Mouse (Mus musculus): Measurements from ENCODE around the gene Phlpp2. TPM values are rescaled to one million over a fixed set of nuclear protein-coding genes. Genes with fewer than 3 reads are reported as not detected.

Gene Phlpp2
- total and polyA plus RNA-seq, 2 experiments from 2014 or later: 2.9 to 13.6 TPM

DNA sequence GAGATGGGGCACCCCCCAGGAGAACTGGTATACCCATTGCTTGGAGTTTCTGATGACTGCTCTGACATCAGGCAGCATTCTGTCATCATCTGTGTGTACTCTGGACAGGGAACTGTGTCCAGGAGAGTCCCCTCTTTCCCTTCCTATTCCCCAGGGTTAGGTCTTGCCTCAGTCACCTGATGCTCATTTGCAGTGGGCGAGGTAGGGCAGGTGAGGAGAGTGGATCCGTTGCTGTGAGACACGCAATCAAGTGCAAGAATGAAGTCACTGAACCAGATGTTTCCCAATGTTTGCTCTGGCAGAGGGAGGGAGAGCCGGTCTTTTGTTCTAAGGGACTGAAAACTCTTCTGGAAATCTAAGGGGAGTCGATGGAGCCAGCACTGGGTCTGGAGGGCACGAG, 111.0 kb downstream of the Phlpp2 start:
- H3K4me1 ChIP-seq (ENCODE audit: insufficient read depth): no peaks in the 10 kb centered on the region
- 81% methylated on average over 6 of the region's 6 CpGs for WGBS
- H3K4me3 ChIP-seq (ENCODE audit: low read depth, low read length): no peak overlapping the region
- TF ChIP-seq CTCF (IDR thresholded peaks at IDR 0.05; ENCODE audit: low read depth): no peak
- no peaks in the 10 kb centered on the region for H3K27me3 ChIP-seq (ENCODE audit: insufficient read depth, low read length)
- no peak overlapping the region for H3K4me2 ChIP-seq (ENCODE audit: low read depth)
- no peak overlapping the region for H3K27ac ChIP-seq (ENCODE audit: low read depth, low read length)
- DNase-seq (no peak), ATAC-seq (no peak)
- H3K9ac ChIP-seq: no peak overlapping the region
- H3K36me3 ChIP-seq (ENCODE audit: insufficient read depth): no peaks in the 10 kb centered on the region
- H3K9me3 ChIP-seq (ENCODE audit: low read length): no peaks in the 10 kb centered on the region

DNA sequence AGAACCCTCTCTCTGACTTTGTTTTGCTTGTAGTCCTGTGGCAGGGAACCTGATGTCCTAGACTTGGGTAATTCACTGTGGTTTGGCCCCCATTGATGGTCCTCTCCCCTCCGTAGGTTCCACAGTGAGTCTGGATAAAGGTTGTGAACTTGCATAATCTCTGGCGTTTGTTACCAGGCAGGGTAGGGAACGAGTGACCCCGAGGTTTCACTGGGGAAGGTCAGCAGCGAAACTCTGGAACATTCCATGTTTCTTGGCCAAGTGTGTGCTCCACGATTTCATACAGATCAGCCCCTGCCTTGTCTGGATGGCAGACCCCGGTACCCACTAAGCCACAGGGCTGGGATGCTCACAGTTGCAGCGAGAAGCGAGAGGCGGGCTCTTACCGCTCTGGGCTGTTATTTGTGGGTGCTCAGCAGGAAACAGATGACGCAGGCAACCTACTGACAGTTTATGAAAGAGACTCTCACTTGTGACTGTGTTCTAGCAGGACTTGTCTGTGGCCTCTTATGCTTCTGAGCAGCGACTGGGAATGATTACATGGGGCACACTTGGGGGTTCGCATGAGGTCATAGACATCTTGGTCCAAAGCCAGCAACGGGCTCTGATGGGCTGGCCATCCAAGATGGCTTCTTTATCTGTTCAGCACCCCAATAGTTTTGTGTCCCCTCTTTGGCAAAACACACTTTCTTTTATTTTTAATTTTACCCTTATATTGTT, 114.2 kb downstream of the Phlpp2 start:
- DNase-seq (no peak), ATAC-seq (no peak)
- Histone ChIP-seq H3K4me1 (ENCODE audit: insufficient read depth) (no peaks in the 10 kb centered on the region), H3K9ac (no peak overlapping the region), H3K36me3 (ENCODE audit: insufficient read depth) (no peaks in the 10 kb centered on the region), H3K27ac (ENCODE audit: low read depth, low read length) (no peak overlapping the region), H3K27me3 (ENCODE audit: insufficient read depth, low read length) (no peaks in the 10 kb centered on the region), H3K4me3 (ENCODE audit: low read depth, low read length) (no peak overlapping the region), H3K9me3 (ENCODE audit: low read length) (no peaks in the 10 kb centered on the region), H3K4me2 (ENCODE audit: low read depth) (no peak overlapping the region)
- WGBS: 69% methylated on average over 15 of the region's 15 CpGs
- no peak for TF ChIP-seq CTCF (IDR thresholded peaks at IDR 0.05; ENCODE audit: low read depth)

DNA sequence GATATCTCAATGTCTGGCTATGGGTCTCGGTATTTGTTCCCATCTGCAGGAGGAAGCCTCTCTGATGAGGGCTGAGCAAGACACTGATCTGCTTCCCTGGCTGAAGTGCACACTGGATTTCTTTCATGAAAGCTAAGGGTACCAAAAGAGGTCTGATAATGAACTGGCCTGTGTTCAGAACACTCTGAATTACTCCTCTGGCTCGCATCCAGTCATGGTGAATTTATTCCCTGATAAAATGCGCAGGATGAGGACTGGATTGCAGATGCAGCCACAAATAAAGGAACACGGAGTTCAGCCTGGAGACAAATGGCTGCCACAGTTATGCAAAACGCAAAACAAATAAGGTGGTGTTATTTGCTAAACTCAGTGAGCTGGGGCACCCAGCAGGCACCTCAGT, 115.6 kb downstream of the Phlpp2 start:
- no peak for TF ChIP-seq CTCF (IDR thresholded peaks at IDR 0.05; ENCODE audit: low read depth)
- peak; percentile 47 for DNase-seq
- 13% methylated on average over 5 of the region's 5 CpGs for WGBS
- H3K9me3 ChIP-seq (ENCODE audit: low read length): no peaks in the 10 kb centered on the region
- H3K4me2 ChIP-seq (ENCODE audit: low read depth): no peak overlapping the region
- peak overlapping the region; percentile 10; the same call in 1 of the 2 replicates for H3K9ac ChIP-seq
- H3K4me3 ChIP-seq (ENCODE audit: low read depth, low read length): no peak overlapping the region
- peak overlapping the region; percentile 50; the same call in 1 of the 2 replicates for H3K27ac ChIP-seq (ENCODE audit: low read depth, low read length)
- H3K36me3 ChIP-seq (ENCODE audit: insufficient read depth): no peaks in the 10 kb centered on the region
- H3K27me3 ChIP-seq (ENCODE audit: insufficient read depth, low read length): no peaks in the 10 kb centered on the region
- no peaks in the 10 kb centered on the region for H3K4me1 ChIP-seq (ENCODE audit: insufficient read depth)
- peak; percentile 40 for ATAC-seq

DNA sequence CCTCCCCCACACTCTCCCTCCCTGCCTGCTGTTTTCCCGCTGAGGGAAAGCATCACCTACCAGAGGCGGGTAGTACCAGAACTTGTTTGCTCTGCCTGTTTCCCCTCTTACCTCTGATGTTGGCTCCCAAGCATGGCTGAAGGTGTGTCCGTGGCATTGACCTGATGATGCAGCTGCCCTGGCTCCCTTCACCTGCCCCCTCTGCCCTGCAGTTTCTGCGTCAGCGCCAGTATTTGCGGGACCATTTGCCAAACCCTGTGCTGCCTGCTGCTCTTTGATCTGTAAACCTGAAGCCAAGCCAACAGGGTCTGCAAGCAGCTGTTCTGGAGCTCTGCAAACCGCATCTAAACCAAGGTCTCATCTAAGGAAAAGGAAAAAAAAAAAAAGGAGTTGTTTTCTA, 118.0 kb downstream of the Phlpp2 start:
- Histone ChIP-seq H3K36me3 (ENCODE audit: insufficient read depth) (no peaks in the 10 kb centered on the region), H3K9me3 (ENCODE audit: low read length) (no peaks in the 10 kb centered on the region), H3K4me3 (ENCODE audit: low read depth, low read length) (no peak overlapping the region), H3K4me2 (ENCODE audit: low read depth) (no peak overlapping the region), H3K27me3 (ENCODE audit: insufficient read depth, low read length) (no peaks in the 10 kb centered on the region), H3K9ac (no peak overlapping the region), H3K4me1 (ENCODE audit: insufficient read depth) (no peaks in the 10 kb centered on the region), H3K27ac (ENCODE audit: low read depth, low read length) (no peak overlapping the region)
- 56% methylated on average over 7 of the region's 7 CpGs for WGBS
- TF ChIP-seq CTCF (IDR thresholded peaks at IDR 0.05; ENCODE audit: low read depth): no peak
- no peak for ATAC-seq
- no peak for DNase-seq

DNA sequence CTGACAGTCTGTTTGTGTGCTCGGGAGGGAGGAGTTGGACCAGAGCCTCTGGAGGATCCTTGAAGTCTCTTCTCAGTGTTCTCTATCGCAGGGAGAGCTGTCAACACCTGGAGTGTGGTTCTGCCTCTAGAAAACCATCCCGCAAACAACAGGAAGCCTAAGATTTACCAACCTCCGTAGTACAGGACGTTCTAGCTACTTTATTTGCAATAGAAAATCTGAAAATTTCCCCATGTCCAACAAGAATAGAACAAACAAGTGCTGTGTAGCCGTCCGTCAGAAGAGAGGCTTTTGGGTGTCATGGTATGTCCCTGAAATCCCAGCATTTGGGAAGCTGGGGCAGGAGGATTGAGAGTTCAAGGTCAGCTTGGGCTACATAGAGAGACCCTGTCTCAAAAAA, 119.4 kb downstream of the Phlpp2 start:
- Histone ChIP-seq H3K4me3 (ENCODE audit: low read depth, low read length) (no peak overlapping the region), H3K9me3 (ENCODE audit: low read length) (no peaks in the 10 kb centered on the region), H3K27ac (ENCODE audit: low read depth, low read length) (no peak overlapping the region), H3K4me1 (ENCODE audit: insufficient read depth) (no peaks in the 10 kb centered on the region), H3K27me3 (ENCODE audit: insufficient read depth, low read length) (no peaks in the 10 kb centered on the region), H3K36me3 (ENCODE audit: insufficient read depth) (no peaks in the 10 kb centered on the region), H3K4me2 (ENCODE audit: low read depth) (no peak overlapping the region), H3K9ac (no peak overlapping the region)
- TF ChIP-seq CTCF (IDR thresholded peaks at IDR 0.05; ENCODE audit: low read depth): no peak
- DNase-seq (no peak), ATAC-seq (no peak)
- 85% methylated on average over 7 of the region's 7 CpGs for WGBS

DNA sequence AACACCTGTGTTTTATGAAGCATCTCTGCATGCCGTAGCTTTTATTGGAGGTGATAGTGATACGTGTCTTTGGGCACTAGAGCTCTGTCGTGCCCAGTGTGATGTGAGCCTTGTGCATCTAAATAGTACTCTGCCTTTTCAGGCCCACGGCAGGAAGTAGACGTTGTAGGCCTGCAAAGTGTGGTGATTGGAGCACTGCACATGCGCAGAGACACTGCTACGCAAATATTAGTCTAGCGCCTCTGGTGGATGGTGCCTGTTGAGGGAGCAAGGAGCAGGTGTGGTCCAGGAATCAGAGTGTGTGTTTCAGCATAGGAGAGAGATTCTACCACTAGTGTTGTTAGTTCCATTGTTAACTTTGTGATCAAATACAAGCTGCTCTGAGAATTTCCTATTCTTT, 120.8 kb downstream of the Phlpp2 start:
- 89% methylated on average over 8 of the region's 8 CpGs for WGBS
- H3K4me3 ChIP-seq (ENCODE audit: low read depth, low read length): no peak overlapping the region
- DNase-seq (no peak), ATAC-seq (no peak)
- H3K4me2 ChIP-seq (ENCODE audit: low read depth): no peak overlapping the region
- no peak for TF ChIP-seq CTCF (IDR thresholded peaks at IDR 0.05; ENCODE audit: low read depth)
- H3K27ac ChIP-seq (ENCODE audit: low read depth, low read length): no peak overlapping the region
- H3K36me3 ChIP-seq (ENCODE audit: insufficient read depth): no peaks in the 10 kb centered on the region
- H3K4me1 ChIP-seq (ENCODE audit: insufficient read depth): no peaks in the 10 kb centered on the region
- H3K9ac ChIP-seq: no peak overlapping the region
- no peaks in the 10 kb centered on the region for H3K27me3 ChIP-seq (ENCODE audit: insufficient read depth, low read length)
- H3K9me3 ChIP-seq (ENCODE audit: low read length): no peaks in the 10 kb centered on the region

DNA sequence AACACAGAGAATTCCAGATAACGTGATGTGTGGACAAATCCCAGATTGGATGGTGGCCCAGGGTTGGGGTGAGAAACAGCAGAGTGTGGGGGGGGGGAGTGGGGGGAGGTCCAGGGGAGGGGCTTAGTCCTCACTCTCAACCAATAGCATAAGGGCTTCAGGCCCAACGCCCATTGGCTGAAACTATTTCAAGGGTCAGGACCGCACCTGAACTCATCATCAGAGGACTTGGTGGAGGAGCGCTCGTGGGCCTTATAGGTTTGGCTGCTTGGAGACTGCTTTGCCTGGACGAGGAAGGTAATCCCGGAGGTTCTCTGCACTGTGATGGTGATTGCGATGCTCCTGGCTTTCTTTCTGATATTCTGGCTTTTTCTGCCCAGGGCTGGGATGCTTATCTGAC, 121.9 kb downstream of the Phlpp2 start, which contains the start of gene Tat:
Gene Tat (plus strand): TSS at position 214 of the 400 bp plus-strand sequence.
- 85% methylated on average over 8 of the region's 8 CpGs for WGBS
- no peaks in the 10 kb centered on the region for H3K9me3 ChIP-seq (ENCODE audit: low read length)
- ATAC-seq: no peak

More for the DNA sequence above, 121.9 kb downstream of the Phlpp2 start, which contains the start of gene Tat:
- H3K36me3 ChIP-seq (ENCODE audit: insufficient read depth): no peaks in the 10 kb centered on the region
- TF ChIP-seq CTCF (IDR thresholded peaks at IDR 0.05; ENCODE audit: low read depth): no peak
- H3K4me2 ChIP-seq (ENCODE audit: low read depth): no peak within 1 kb of the TSS
- no peaks in the 10 kb centered on the region for H3K27me3 ChIP-seq (ENCODE audit: insufficient read depth, low read length)
- H3K9ac ChIP-seq: no peak within 1 kb of the TSS
- no peak within 1 kb of the TSS for H3K27ac ChIP-seq (ENCODE audit: low read depth, low read length)
- H3K4me3 ChIP-seq (ENCODE audit: low read depth, low read length): no peak within 1 kb of the TSS
- H3K4me1 ChIP-seq (ENCODE audit: insufficient read depth): no peaks in the 10 kb centered on the region
- DNase-seq: no peak
